Mouse (Mus musculus): Measurements from ENCODE around the gene Spata21. TPM values are rescaled to one million over a fixed set of nuclear protein-coding genes. Genes with fewer than 3 reads are reported as not detected.
A peak's percentile ranks its signal among the peaks of the same experiment; 100 is the strongest.

The Spata21 gene
- total RNA-seq, 2 experiments from 2014 or later = not detected

DNA sequence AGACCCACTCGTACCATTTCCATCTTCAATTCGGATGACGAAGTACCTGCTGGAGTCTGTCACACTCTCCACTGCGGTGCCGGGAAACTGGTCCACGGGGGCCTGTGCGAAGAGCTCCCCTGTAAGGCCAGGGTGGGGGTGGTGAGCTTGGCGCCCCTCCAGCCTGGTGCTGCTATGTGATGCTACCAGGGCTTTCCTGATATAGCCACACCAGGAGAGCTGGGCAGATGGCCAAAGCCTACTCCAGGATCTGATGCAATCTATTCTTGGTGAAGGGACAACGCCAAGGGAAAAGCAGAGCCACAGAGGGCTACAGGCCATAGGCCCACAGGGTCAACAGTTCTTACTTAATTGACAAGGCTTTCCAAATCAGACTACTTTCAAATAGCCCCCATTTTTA is 14.5 kb upstream of the Spata21 start:
- DNase-seq = peak; percentile 66 to 71
- intact Hi-C loops (cut with DNase I) = no loop called here

- no peak for DNase-seq
- intact Hi-C loops (cut with DNase I) = no loop called here
Observed at GRCm38 (mm10) chr4:141074109-141074508, 14.0 kb upstream of the Spata21 start.

GRCm38 (mm10) chr4:141076761-141077506 is 11.2 kb upstream of the Spata21 start:
- DNase-seq = peak in 1 of 2 experiments; percentile 33
- intact Hi-C loops (cut with DNase I) = loop anchor here (2.0 kb wide), 1 partner anchor 16 kb away; the partner anchor contains the start of gene Crocc

- intact Hi-C loops (cut with DNase I) = loop anchor here (2.0 kb wide), 2 partner anchors 17 to 43 kb away; partner anchors contain the start of gene Crocc
Observed at GRCm38 (mm10) chr4:141077681-141078509, 10.2 kb upstream of the Spata21 start, which contains the start of gene Necap2. Gene Necap2 (minus strand): TSS chr4:141078357.

DNA sequence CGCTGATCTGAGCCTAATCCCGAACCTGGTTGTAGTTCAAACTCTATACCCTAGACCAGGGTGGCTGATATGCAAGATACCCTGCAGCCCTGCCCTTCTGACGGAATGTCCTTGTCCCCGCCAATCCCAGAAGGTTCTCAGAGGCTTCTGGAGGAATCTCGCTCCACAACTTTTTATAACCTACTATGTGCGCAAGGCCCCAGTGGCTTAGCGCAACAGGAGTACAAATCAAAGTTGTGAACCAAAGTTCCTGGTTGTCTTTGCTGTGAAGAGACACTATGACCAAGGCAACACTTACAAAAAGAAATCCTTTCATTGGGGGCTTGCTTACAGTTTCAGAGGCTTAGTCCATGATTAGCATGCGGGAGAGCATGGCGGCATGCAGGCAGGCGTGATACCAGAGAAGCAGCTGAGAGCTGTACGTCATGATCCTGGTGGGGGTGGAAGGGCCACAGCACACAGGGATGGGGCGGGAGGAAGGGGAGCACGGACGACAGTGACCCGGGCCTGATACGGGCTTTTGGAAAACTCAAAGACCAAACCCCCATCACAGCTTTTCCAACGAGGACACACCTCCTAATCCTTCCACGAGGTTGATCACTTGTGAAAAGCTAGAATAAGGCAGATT is 9.5 kb upstream of the Spata21 start:
- DNase-seq = no peak
- intact Hi-C loops (cut with DNase I) = loop anchor here (2.0 kb wide), 1 partner anchor 42 kb away; no protein-coding TSS in a partner anchor

More at GRCm38 (mm10) chr4:141077681-141078509, 10.2 kb upstream of the Spata21 start, which contains the start of gene Necap2:
- DNase-seq = peak; percentile 95 to 97

GRCm38 (mm10) chr4:141086862-141087261 is 1.3 kb upstream of the Spata21 start:
- intact Hi-C loops (cut with DNase I) = no loop called here
- no peak for DNase-seq

- no peak for DNase-seq
- intact Hi-C loops (cut with DNase I) = no loop called here
Observed at GRCm38 (mm10) chr4:141088714-141089113, 581 bp downstream of the Spata21 start.

- DNase-seq = no peak
- intact Hi-C loops (cut with DNase I) = no loop called here
Observed at GRCm38 (mm10) chr4:141095016-141095415, 6.9 kb downstream of the Spata21 start.

DNA sequence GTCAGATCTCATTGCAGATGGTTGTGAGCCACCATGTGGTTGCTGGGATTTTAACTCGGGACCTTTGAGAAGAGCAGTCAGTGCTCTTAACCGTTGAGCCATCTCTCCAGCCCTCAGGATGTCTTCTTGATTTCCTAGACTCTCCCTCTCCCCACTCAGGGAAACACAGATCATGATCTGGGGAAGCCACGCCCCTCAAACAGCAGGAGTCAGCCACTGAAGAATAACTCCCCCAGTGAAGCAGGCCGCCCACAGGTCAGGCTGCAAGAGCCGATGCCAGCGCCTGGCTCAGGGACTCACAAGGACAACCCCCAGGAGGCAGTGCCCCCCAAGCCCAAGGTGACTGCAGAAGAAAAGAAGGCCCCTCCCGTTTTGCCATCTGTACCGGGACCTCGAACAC is 8.6 kb downstream of the Spata21 start:
- no peak for DNase-seq
- intact Hi-C loops (cut with DNase I) = no loop called here

- intact Hi-C loops (cut with DNase I) = no loop called here
- no peak for DNase-seq
Observed at GRCm38 (mm10) chr4:141098935-141099334, 10.8 kb downstream of the Spata21 start.

- DNase-seq = no peak
Observed at GRCm38 (mm10) chr4:141099956-141100355, 11.8 kb downstream of the Spata21 start.

GRCm38 (mm10) chr4:141101291-141101690 is 13.2 kb downstream of the Spata21 start:
- no peak for DNase-seq
- intact Hi-C loops (cut with DNase I) = no loop called here

More at GRCm38 (mm10) chr4:141099956-141100355, 11.8 kb downstream of the Spata21 start:
- intact Hi-C loops (cut with DNase I) = no loop called here

- intact Hi-C loops (cut with DNase I) = no loop called here
- DNase-seq = no peak
Observed at GRCm38 (mm10) chr4:141101855-141102254, 13.7 kb downstream of the Spata21 start.

GRCm38 (mm10) chr4:141106526-141107183 is 18.5 kb downstream of the Spata21 start:
- DNase-seq = no peak
- intact Hi-C loops (cut with DNase I) = no loop called here

DNA sequence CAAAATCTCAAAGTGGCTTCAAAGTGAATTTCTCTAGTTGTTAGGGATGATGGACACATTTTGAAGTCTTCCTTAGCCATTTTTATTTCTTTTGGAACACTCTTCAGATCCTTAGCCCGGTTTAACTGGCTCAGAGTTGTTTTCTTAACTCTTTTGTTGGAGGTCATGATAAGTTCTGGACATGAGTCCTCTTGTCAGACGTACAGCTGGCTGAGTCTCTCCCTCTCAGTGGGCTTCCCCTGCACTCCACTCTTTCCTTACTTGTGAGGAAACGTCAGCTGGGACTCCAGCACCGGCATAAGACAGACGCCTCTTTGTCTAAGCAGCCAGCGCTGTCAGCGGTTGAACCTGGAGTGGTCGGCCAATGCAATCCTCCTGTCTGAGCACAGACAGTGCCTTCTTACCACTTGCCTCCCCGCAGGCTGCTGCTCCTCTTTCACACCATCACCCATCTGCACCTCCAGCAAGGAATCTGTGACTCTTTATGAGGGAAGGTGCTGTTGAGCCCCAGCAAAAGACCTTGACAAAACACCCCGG is 20.1 kb downstream of the Spata21 start:
- intact Hi-C loops (cut with DNase I) = no loop called here
- no peak for DNase-seq

- DNase-seq = no peak
- intact Hi-C loops (cut with DNase I) = no loop called here
Observed at GRCm38 (mm10) chr4:141113831-141114230, 25.7 kb downstream of the Spata21 start.

- DNase-seq = no peak
- intact Hi-C loops (cut with DNase I) = no loop called here
Observed at GRCm38 (mm10) chr4:141114521-141114981, 26.4 kb downstream of the Spata21 start.

GRCm38 (mm10) chr4:141115398-141115797 is 27.3 kb downstream of the Spata21 start:
- intact Hi-C loops (cut with DNase I) = no loop called here

GRCm38 (mm10) chr4:141118691-141119090 is 30.6 kb downstream of the Spata21 start:
- intact Hi-C loops (cut with DNase I) = no loop called here
- no peak for DNase-seq

More at GRCm38 (mm10) chr4:141115398-141115797, 27.3 kb downstream of the Spata21 start:
- no peak for DNase-seq

- intact Hi-C loops (cut with DNase I) = loop anchor here (2.0 kb wide), 1 partner anchor 42 kb away; the partner anchor contains the start of gene Necap2
- peak in 1 of 2 experiments; percentile 56 for DNase-seq
Observed at GRCm38 (mm10) chr4:141120700-141121099, 32.6 kb downstream of the Spata21 start.

Measured in heart, postnatal 36 days (tissue).